Mouse (Mus musculus): ENCODE data around the gene Slc8a1. TPM values are rescaled to one million over a fixed set of nuclear protein-coding genes. Genes with fewer than 3 reads are reported as not detected.

Slc8a1 gene
- total and polyA plus RNA-seq, 2 experiments, result 0.27 to 3.8 TPM

- H3K36me3 ChIP-seq (ENCODE audit: control insufficient read depth, insufficient read depth, low read length), result no peaks in the 10 kb centered on the region
- no peak for TF ChIP-seq POLR2A (IDR thresholded peaks at IDR 0.05; ENCODE audit: extremely low read depth, insufficient read depth, low read length)
- no peak for TF ChIP-seq CTCF (IDR thresholded peaks at IDR 0.05; ENCODE audit: low read depth, low read length)
- H3K9ac ChIP-seq (ENCODE audit: low read depth, low read length), result no peak overlapping the region
- no peak overlapping the region for H3K27ac ChIP-seq (replicated peaks; ENCODE audit: insufficient read depth, low read depth, low read length)
- H3K79me2 ChIP-seq (ENCODE audit: control insufficient read depth, insufficient read depth, low read length), result no peaks in the 10 kb centered on the region
- no peak overlapping the region for H3K4me3 ChIP-seq (ENCODE audit: insufficient read depth, low read depth, low read length)
- WGBS, result 88% methylated on average over 4 of the region's 4 CpGs
- no peak for DNase-seq (ENCODE audit: extremely low read depth, low read depth, low spot score)
- no peaks in the 10 kb centered on the region; the same call in 1 of the 2 replicates for H3K27me3 ChIP-seq (ENCODE audit: control insufficient read depth, insufficient read depth, low read length)
- H3K4me1 ChIP-seq (ENCODE audit: control insufficient read depth, insufficient read depth, low read length), result peaks cover 5% of the 10 kb centered on the region; the same call in 1 of the 2 replicates
Observed at GRCm38 (mm10) chr17:81514022-81514421, 224.2 kb downstream of the Slc8a1 start.

DNA sequence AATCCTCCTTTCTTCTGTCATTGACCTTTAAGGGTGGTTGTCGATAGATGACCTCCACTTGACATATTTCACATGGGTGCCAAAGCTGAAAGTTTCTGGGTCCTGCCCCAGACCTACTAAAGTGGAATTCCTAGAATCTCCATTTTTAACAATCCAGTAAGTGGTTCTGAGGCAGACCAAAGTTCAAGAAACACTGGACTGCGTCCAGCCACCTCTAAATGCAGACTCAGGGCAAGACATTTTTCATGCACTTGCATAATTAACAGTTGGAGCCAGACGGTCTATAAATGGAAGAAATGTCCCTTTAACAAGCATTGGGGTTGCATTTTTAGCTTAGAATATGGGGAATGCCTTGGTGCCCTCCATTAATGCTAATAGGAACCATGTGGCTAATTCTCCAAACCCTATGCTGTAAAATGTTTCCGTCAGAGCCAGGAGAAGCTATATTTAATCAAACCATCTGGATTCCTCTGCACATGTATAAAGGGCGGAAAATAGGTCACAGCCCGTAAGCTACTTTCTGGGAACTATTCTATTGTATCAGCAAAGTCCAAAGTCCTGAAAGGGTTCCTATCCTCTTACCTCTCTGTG is 224.7 kb downstream of the Slc8a1 start:
- peaks cover 5% of the 10 kb centered on the region; the same call in 1 of the 2 replicates for H3K4me1 ChIP-seq (ENCODE audit: control insufficient read depth, insufficient read depth, low read length)
- 63% methylated on average over 6 of the region's 6 CpGs for WGBS
- TF ChIP-seq POLR2A (IDR thresholded peaks at IDR 0.05; ENCODE audit: extremely low read depth, insufficient read depth, low read length) (no peak), CTCF (IDR thresholded peaks at IDR 0.05; ENCODE audit: low read depth, low read length) (no peak)

GRCm38 (mm10) chr17:81505162-81505685 is 233.0 kb downstream of the Slc8a1 start:
- 0 out of 2 replicates have a peak, but pooled peaks cover 3% of the 10 kb centered on the region for H3K27me3 ChIP-seq (ENCODE audit: control insufficient read depth, insufficient read depth, low read length)
- TF ChIP-seq CTCF (IDR thresholded peaks at IDR 0.05; ENCODE audit: low read depth, low read length), result no peak
- no peak for TF ChIP-seq POLR2A (IDR thresholded peaks at IDR 0.05; ENCODE audit: extremely low read depth, insufficient read depth, low read length)
- H3K79me2 ChIP-seq (ENCODE audit: control insufficient read depth, insufficient read depth, low read length), result no peaks in the 10 kb centered on the region
- DNase-seq (ENCODE audit: extremely low read depth, low read depth, low spot score), result no peak
- no peak overlapping the region for H3K9ac ChIP-seq (ENCODE audit: low read depth, low read length)
- H3K4me3 ChIP-seq (ENCODE audit: insufficient read depth, low read depth, low read length), result no peak overlapping the region
- H3K27ac ChIP-seq (replicated peaks; ENCODE audit: insufficient read depth, low read depth, low read length), result no peak overlapping the region
- 82% methylated on average over 5 of the region's 5 CpGs for WGBS
- no peaks in the 10 kb centered on the region for H3K36me3 ChIP-seq (ENCODE audit: control insufficient read depth, insufficient read depth, low read length)
- no peaks in the 10 kb centered on the region for H3K4me1 ChIP-seq (ENCODE audit: control insufficient read depth, insufficient read depth, low read length)

More for the DNA sequence above, 224.7 kb downstream of the Slc8a1 start:
- H3K36me3 ChIP-seq (ENCODE audit: control insufficient read depth, insufficient read depth, low read length), result no peaks in the 10 kb centered on the region
- H3K4me3 ChIP-seq (ENCODE audit: insufficient read depth, low read depth, low read length), result no peak overlapping the region
- no peak overlapping the region for H3K9ac ChIP-seq (ENCODE audit: low read depth, low read length)
- H3K79me2 ChIP-seq (ENCODE audit: control insufficient read depth, insufficient read depth, low read length), result no peaks in the 10 kb centered on the region
- no peak overlapping the region for H3K27ac ChIP-seq (replicated peaks; ENCODE audit: insufficient read depth, low read depth, low read length)
- H3K27me3 ChIP-seq (ENCODE audit: control insufficient read depth, insufficient read depth, low read length), result no peaks in the 10 kb centered on the region; the same call in 1 of the 2 replicates
- DNase-seq (ENCODE audit: extremely low read depth, low read depth, low spot score), result peak; percentile 27

- Histone ChIP-seq H3K79me2 (ENCODE audit: control insufficient read depth, insufficient read depth, low read length) (no peaks in the 10 kb centered on the region), H3K4me1 (ENCODE audit: control insufficient read depth, insufficient read depth, low read length) (no peaks in the 10 kb centered on the region), H3K27me3 (ENCODE audit: control insufficient read depth, insufficient read depth, low read length) (0 out of 2 replicates have a peak, but pooled peaks cover 3% of the 10 kb centered on the region), H3K27ac (replicated peaks; ENCODE audit: insufficient read depth, low read depth, low read length) (no peak overlapping the region), H3K9ac (ENCODE audit: low read depth, low read length) (no peak overlapping the region), H3K36me3 (ENCODE audit: control insufficient read depth, insufficient read depth, low read length) (no peaks in the 10 kb centered on the region), H3K4me3 (ENCODE audit: insufficient read depth, low read depth, low read length) (no peak overlapping the region)
- no peak for DNase-seq (ENCODE audit: extremely low read depth, low read depth, low spot score)
- WGBS, result 84% methylated on average over 2 of the region's 2 CpGs
- no peak for TF ChIP-seq POLR2A (IDR thresholded peaks at IDR 0.05; ENCODE audit: extremely low read depth, insufficient read depth, low read length)
- TF ChIP-seq CTCF (IDR thresholded peaks at IDR 0.05; ENCODE audit: low read depth, low read length), result no peak
Observed at GRCm38 (mm10) chr17:81504040-81504439, 234.1 kb downstream of the Slc8a1 start.

DNA sequence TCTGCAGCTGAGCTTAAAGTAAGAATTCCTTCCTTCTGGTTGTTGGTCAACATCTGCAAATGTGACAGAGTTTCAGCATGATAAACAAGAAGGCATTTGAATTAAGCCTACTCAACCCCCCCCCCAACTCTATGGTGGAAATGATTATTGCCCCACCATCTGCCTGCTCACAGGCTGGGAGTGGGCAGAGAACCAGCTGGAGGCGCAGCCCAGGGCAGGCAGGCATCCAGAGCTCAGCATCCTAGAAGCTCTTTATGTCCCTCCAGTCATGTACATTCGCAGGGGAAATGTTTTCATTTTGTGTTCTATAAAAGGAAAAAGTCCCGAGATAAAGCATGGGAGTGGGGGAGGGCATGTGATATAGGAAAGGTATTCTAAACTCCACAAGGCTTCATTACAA is 235.4 kb downstream of the Slc8a1 start:
- Histone ChIP-seq H3K27ac (replicated peaks; ENCODE audit: insufficient read depth, low read depth, low read length) (no peak overlapping the region), H3K36me3 (ENCODE audit: control insufficient read depth, insufficient read depth, low read length) (no peaks in the 10 kb centered on the region), H3K79me2 (ENCODE audit: control insufficient read depth, insufficient read depth, low read length) (no peaks in the 10 kb centered on the region), H3K9ac (ENCODE audit: low read depth, low read length) (no peak overlapping the region), H3K4me1 (ENCODE audit: control insufficient read depth, insufficient read depth, low read length) (no peaks in the 10 kb centered on the region), H3K4me3 (ENCODE audit: insufficient read depth, low read depth, low read length) (no peak overlapping the region), H3K27me3 (ENCODE audit: control insufficient read depth, insufficient read depth, low read length) (0 out of 2 replicates have a peak, but pooled peaks cover 3% of the 10 kb centered on the region)
- WGBS, result 89% methylated on average over 3 of the region's 3 CpGs
- DNase-seq (ENCODE audit: extremely low read depth, low read depth, low spot score), result no peak
- TF ChIP-seq CTCF (IDR thresholded peaks at IDR 0.05; ENCODE audit: low read depth, low read length) (no peak), POLR2A (IDR thresholded peaks at IDR 0.05; ENCODE audit: extremely low read depth, insufficient read depth, low read length) (no peak)
